Mouse (Mus musculus) myocyte (in vitro differentiated cells): ENCODE measurements around the gene Nrip1. TPM values are rescaled to one million over a fixed set of nuclear protein-coding genes. Genes with fewer than 3 reads are reported as not detected.

Source experiments
- H3K27me3 ChIP-seq: one replicate; pipeline ENCODE4 v1.6.1; 2011; ENCODE audit not compliant: control insufficient read depth, insufficient read depth, insufficient read length
- H3K36me3 ChIP-seq: one replicate; pipeline ENCODE4 v1.6.1; 2011; ENCODE audit not compliant: control insufficient read depth, insufficient read depth
- H3K4me2 ChIP-seq: one replicate; pipeline ENCODE4 v1.6.1; 2011; ENCODE audit warnings: low read depth, control low read depth
- H3K4me3 ChIP-seq: one replicate; pipeline ENCODE4 v1.5.1; 2011; ENCODE audit warnings: mild to moderate bottlenecking, control low read depth, moderate library complexity
- H3K79me2 ChIP-seq: one replicate; pipeline ENCODE4 v1.6.1; 2011; ENCODE audit not compliant: control insufficient read depth, insufficient read depth
- H3ac ChIP-seq: one replicate; pipeline ENCODE4 v1.6.1; 2011; ENCODE audit not compliant: control insufficient read depth, insufficient read length
- CEBPB ChIP-seq: IDR thresholded peaks from 2 replicates; pipeline ENCODE4 v1.6.1; 2011; ENCODE audit warnings: mild to moderate bottlenecking, moderate library complexity; ENCODE audit not compliant: poor library complexity, insufficient read depth, severe bottlenecking
- E2F4 ChIP-seq: IDR thresholded peaks from one replicate; pipeline ENCODE4 v1.6.1; 2011; ENCODE audit warnings: mild to moderate bottlenecking, control low read depth, moderate library complexity; ENCODE audit not compliant: insufficient read depth
- MAX ChIP-seq: IDR thresholded peaks from one replicate; pipeline ENCODE4 v1.6.1; 2011; ENCODE audit warnings: low read depth, mild to moderate bottlenecking, control low read depth
- MYOD1 ChIP-seq, 3 experiments: IDR thresholded peaks; one replicate each; pipeline ENCODE4 v1.6.1; 2011; ENCODE audit warnings: control low read depth in 2 of 3, low read depth in 2 of 3, mild to moderate bottlenecking in 2 of 3, moderate library complexity in 1 of 3; ENCODE audit not compliant: insufficient read length in 2 of 3, control insufficient read depth in 1 of 3
- MYOG ChIP-seq, 3 experiments: IDR thresholded peaks; one replicate each; pipeline ENCODE4 v1.6.1; 2011; ENCODE audit warnings: control low read depth in 2 of 3, low read depth in 2 of 3, mild to moderate bottlenecking in 2 of 3; ENCODE audit not compliant: insufficient read length in 2 of 3, control insufficient read depth in 1 of 3, insufficient read depth in 1 of 3
- POLR2A ChIP-seq: IDR thresholded peaks from one replicate; pipeline ENCODE4 v1.6.1; 2011; ENCODE audit warnings: low read depth, mild to moderate bottlenecking, control low read depth, moderate library complexity; ENCODE audit not compliant: insufficient read length
- POLR2AphosphoS2 ChIP-seq: IDR thresholded peaks from one replicate; pipeline ENCODE4 v1.6.1; 2011; ENCODE audit warnings: low read depth, control low read depth; ENCODE audit not compliant: insufficient read length
- REST ChIP-seq: IDR thresholded peaks from one replicate; pipeline ENCODE4 v1.6.1; 2011; ENCODE audit warnings: mild to moderate bottlenecking, control low read depth, moderate library complexity; ENCODE audit not compliant: insufficient read depth, insufficient read length
- SRF ChIP-seq: IDR thresholded peaks from one replicate; pipeline ENCODE4 v1.6.1; 2011; ENCODE audit warnings: low read depth; ENCODE audit not compliant: control insufficient read depth, insufficient read length
- TCF12 ChIP-seq: IDR thresholded peaks from one replicate; pipeline ENCODE4 v1.6.1; 2011; ENCODE audit warnings: mild to moderate bottlenecking, control low read depth; ENCODE audit not compliant: poor library complexity, insufficient read depth, severe bottlenecking
- TCF3 ChIP-seq: IDR thresholded peaks from one replicate; pipeline ENCODE4 v1.6.1; 2011; ENCODE audit warnings: low read depth, control low read depth; ENCODE audit not compliant: insufficient read length
- USF1 ChIP-seq: IDR thresholded peaks from one replicate; pipeline ENCODE4 v1.6.1; 2011; ENCODE audit warnings: low read depth, mild to moderate bottlenecking, control low read depth, moderate library complexity
- polyA plus RNA-seq: library from polyadenylated mRNA; unstranded; fragments of >200 nt; fragmentation: generic; extraction: Trizol; gene quantifications from one replicate; pipeline ENCODE4 v1.2.1, GENCODE M21; 2012; ENCODE audit warnings: missing spikeins

Nrip1 gene
- polyA plus RNA-seq, 1 experiment, result 3.9 TPM

DNA sequence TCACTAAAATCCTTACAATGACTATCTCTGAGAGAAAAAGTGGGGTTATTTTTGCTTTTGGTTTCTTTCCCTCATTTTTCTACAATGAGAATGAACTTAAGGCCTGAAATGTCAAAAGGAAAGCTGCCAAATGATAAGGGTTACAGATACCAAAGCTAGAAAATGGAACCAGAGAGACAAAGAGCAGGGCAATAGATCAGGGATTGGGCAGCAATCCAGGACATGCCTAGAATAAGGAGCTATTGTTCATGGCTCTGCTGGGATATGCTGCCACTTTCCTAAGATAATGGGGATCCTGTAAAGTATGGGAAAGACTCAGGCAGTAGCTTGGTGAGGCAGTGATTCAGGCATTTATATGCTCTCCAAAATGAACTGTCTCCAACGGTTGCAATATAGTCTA, 22.9 kb upstream of the Nrip1 start:
- Histone ChIP-seq H3K4me2 (no peak overlapping the region), H3K4me3 (no peak overlapping the region), H3K27me3 (no peaks in the 10 kb centered on the region), H3ac (no peak overlapping the region), H3K79me2 (no peaks in the 10 kb centered on the region), H3K36me3 (no peaks in the 10 kb centered on the region)
- TF ChIP-seq SRF (no peak), POLR2A (no peak), CEBPB (no peak), MYOG (IDR thresholded peaks at IDR 0.05; ENCODE audit: control insufficient read depth in 1 of 3, insufficient read depth in 1 of 3, insufficient read length in 2 of 3, low read depth in 2 of 3) (no peak), USF1 (no peak), MAX (no peak), TCF3 (no peak), REST (no peak), MYOD1 (IDR thresholded peaks at IDR 0.05; ENCODE audit: control insufficient read depth in 1 of 3, insufficient read length in 2 of 3, low read depth in 2 of 3) (no peak), POLR2AphosphoS2 (no peak), TCF12 (no peak), E2F4 (no peak)

DNA sequence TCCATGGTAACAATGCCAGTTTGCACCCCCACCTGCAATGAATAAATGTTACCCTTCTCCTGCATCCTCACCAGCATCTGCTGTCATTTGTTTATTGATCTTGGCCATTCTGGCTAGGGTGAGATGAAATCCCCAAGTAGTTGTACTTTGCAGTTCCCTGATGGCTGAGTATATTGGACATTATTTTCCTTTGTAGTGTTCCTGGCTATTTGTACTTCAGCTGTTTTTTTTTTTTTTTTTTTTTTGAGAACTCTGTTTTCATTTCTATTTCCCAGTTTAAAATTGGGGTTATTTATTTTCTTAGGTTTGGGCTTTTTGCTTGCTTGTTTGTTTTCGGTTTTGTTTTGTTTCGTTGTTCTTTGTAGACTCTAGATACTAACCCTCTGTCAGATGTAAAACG, 19.6 kb upstream of the Nrip1 start:
- H3K4me3 ChIP-seq, result no peak overlapping the region
- H3ac ChIP-seq, result no peak overlapping the region
- no peak overlapping the region for H3K4me2 ChIP-seq
- no peaks in the 10 kb centered on the region for H3K79me2 ChIP-seq
- H3K36me3 ChIP-seq, result no peaks in the 10 kb centered on the region
- TF ChIP-seq POLR2A, result no peak
- no peak for TF ChIP-seq MAX
- TF ChIP-seq SRF, result no peak
- no peak for TF ChIP-seq POLR2AphosphoS2
- TF ChIP-seq E2F4, result no peak
- no peak for TF ChIP-seq MYOD1 (IDR thresholded peaks at IDR 0.05; ENCODE audit: control insufficient read depth in 1 of 3, insufficient read length in 2 of 3, low read depth in 2 of 3)
- no peak for TF ChIP-seq USF1
- TF ChIP-seq TCF12, result no peak
- no peak for TF ChIP-seq REST
- TF ChIP-seq MYOG (IDR thresholded peaks at IDR 0.05; ENCODE audit: control insufficient read depth in 1 of 3, insufficient read depth in 1 of 3, insufficient read length in 2 of 3, low read depth in 2 of 3), result no peak
- H3K27me3 ChIP-seq, result no peaks in the 10 kb centered on the region

DNA sequence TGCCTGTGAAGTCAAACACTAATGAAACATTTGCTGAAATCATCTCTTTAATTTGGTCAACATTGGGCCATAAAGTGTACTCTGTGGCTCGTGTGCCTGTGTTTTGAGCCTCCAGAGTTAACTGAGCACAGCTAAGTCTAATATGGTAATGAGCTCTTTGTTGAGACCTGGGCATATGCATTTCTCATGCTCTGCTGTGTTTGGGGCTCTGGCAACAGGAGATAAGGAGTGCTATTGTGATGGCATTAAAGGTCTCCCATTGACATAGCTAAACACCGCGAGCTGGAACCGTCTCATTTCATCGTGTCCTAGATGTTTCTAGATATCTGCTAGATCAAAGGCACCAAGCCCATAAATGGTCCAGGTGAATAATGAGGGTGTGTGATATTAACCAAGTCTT, 12.9 kb upstream of the Nrip1 start:
- Histone ChIP-seq H3ac (no peak overlapping the region), H3K4me3 (no peak overlapping the region), H3K4me2 (no peak overlapping the region), H3K36me3 (no peaks in the 10 kb centered on the region), H3K79me2 (no peaks in the 10 kb centered on the region), H3K27me3 (no peaks in the 10 kb centered on the region)
- no peak for TF ChIP-seq SRF
- TF ChIP-seq CEBPB, result no peak
- TF ChIP-seq TCF3, result no peak
- no peak for TF ChIP-seq POLR2AphosphoS2
- TF ChIP-seq MAX, result no peak

DNA sequence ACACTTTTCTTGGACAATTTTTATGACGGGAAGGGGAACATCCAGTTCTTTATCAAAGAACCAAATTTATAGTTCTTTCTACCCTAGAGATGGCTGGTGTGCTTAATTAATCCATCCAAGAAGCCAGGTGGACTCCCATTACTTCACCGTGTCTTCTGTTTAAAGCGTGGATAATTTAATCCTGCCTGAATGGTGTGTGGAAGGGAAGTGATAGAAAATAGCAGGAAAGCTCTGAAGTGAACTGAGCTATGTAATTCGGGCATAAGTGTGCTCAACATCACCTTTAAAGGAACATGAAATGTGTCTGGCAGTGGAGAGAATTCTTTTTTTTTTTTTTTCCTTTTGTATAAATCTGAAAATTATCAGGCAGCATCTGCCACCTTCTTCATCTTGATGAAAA, 12.4 kb upstream of the Nrip1 start:
- Histone ChIP-seq H3K27me3 (no peaks in the 10 kb centered on the region), H3K4me2 (no peak overlapping the region), H3ac (no peak overlapping the region), H3K79me2 (no peaks in the 10 kb centered on the region), H3K4me3 (no peak overlapping the region), H3K36me3 (no peaks in the 10 kb centered on the region)
- no peak for TF ChIP-seq POLR2AphosphoS2
- TF ChIP-seq USF1, result no peak
- TF ChIP-seq REST, result no peak
- no peak for TF ChIP-seq TCF3
- TF ChIP-seq TCF12, result no peak
- no peak for TF ChIP-seq CEBPB
- no peak for TF ChIP-seq POLR2A
- TF ChIP-seq MYOG (IDR thresholded peaks at IDR 0.05; ENCODE audit: control insufficient read depth in 1 of 3, insufficient read depth in 1 of 3, insufficient read length in 2 of 3, low read depth in 2 of 3), result no peak
- no peak for TF ChIP-seq E2F4
- no peak for TF ChIP-seq SRF
- TF ChIP-seq MYOD1 (IDR thresholded peaks at IDR 0.05; ENCODE audit: control insufficient read depth in 1 of 3, insufficient read length in 2 of 3, low read depth in 2 of 3), result no peak
- no peak for TF ChIP-seq MAX

DNA sequence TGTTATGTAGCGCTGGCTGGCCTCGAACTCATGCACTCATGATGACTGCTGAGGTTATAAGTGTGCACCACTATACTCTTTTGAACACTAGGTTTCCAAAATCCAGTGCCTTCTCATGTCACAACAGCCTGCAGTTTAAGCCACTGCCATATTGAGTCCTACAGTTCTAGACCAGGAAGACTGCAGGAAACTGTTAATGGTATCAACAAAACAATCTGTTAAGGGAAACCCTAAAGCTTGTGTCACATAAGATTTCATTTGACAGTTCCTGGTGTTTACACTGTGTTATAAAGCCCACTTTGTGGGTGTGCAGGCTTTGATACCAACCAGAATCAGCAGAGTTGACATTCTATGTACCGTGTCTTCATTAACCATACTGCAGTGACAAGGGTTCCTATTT, 3.6 kb upstream of the Nrip1 start:
- Histone ChIP-seq H3K4me3 (no peak overlapping the region), H3K36me3 (no peaks in the 10 kb centered on the region), H3K27me3 (no peaks in the 10 kb centered on the region), H3ac (no peak overlapping the region), H3K4me2 (no peak overlapping the region), H3K79me2 (no peaks in the 10 kb centered on the region)
- TF ChIP-seq SRF (no peak), MAX (no peak), REST (no peak), TCF3 (no peak), MYOD1 (IDR thresholded peaks at IDR 0.05; ENCODE audit: control insufficient read depth in 1 of 3, insufficient read length in 2 of 3, low read depth in 2 of 3) (no peak), MYOG (IDR thresholded peaks at IDR 0.05; ENCODE audit: control insufficient read depth in 1 of 3, insufficient read depth in 1 of 3, insufficient read length in 2 of 3, low read depth in 2 of 3) (no peak)
